Mouse (Mus musculus) neural tube, embryonic 11.5 days (tissue): ENCODE results near the gene Tnfaip6. TPM values are rescaled to one million over a fixed set of nuclear protein-coding genes. Genes with fewer than 3 reads are reported as not detected.
"Not testable (repeated sequence)": the region's sequence is repeated elsewhere in the genome, so short reads cannot be mapped to it uniquely, and the experiment has no call there.

Experiments used
- ATAC-seq: fragments of 200-750 bp; cut with Nextera tagmentation; 2 replicates; pipeline ENCODE4 v1.8.0; 2017; ENCODE audit warnings: moderate number of reproducible peaks, mild to moderate bottlenecking, moderate TSS enrichment, moderate library complexity; ENCODE audit not compliant: insufficient read depth, low FRiP score, low TSS enrichment
- DNase-seq: peaks from one replicate; pipeline ENCODE4 v3.0.0-alpha.2; 2015; ENCODE audit warnings: low spot score
- H3K27ac ChIP-seq: fragments of 300-500 bp; sonication (generic); 2 replicates; pipeline ENCODE4 v1.5.1; 2014; ENCODE audit warnings: low read depth, mild to moderate bottlenecking, low read length
- H3K27me3 ChIP-seq: fragments of 300-500 bp; sonication (generic); 2 replicates; pipeline ENCODE4 v1.6.1; 2014; ENCODE audit warnings: mild to moderate bottlenecking, low read length, mixed read lengths; ENCODE audit not compliant: control insufficient read depth, insufficient read depth
- H3K36me3 ChIP-seq: fragments of 300-500 bp; sonication (generic); 2 replicates; pipeline ENCODE4 v1.6.1; 2014; ENCODE audit warnings: mild to moderate bottlenecking, low read length, moderate library complexity, mixed read lengths; ENCODE audit not compliant: control insufficient read depth, insufficient read depth
- H3K4me1 ChIP-seq: fragments of 300-500 bp; sonication (generic); 2 replicates; pipeline ENCODE4 v1.6.1; 2014; ENCODE audit warnings: low read length, mixed read lengths; ENCODE audit not compliant: control insufficient read depth, insufficient read depth
- H3K4me2 ChIP-seq: fragments of 300-500 bp; sonication (generic); 2 replicates; pipeline ENCODE4 v1.6.1; 2014; ENCODE audit warnings: low read depth, mild to moderate bottlenecking, moderate library complexity
- H3K4me3 ChIP-seq: fragments of 300-500 bp; sonication (generic); 2 replicates; pipeline ENCODE4 v1.5.1; 2014; ENCODE audit warnings: low read depth, low read length
- H3K9ac ChIP-seq: fragments of 300-500 bp; sonication (generic); 2 replicates; pipeline ENCODE4 v1.6.1; 2014; ENCODE audit warnings: mild to moderate bottlenecking, low read length
- H3K9me3 ChIP-seq: fragments of 300-500 bp; sonication (generic); 2 replicates; pipeline ENCODE4 v1.6.1; 2016; ENCODE audit warnings: low read length; ENCODE audit not compliant: control insufficient read depth
- WGBS: fragments of 180-500 bp; shearing (Covaris S2); extraction: QIAGEN DNeasy Blood & Tissue Kit; methylation state at CpG from one replicate; pipeline ENCODE4 v1.1.7; 2014; 5-methylcytosine and 5-hydroxymethylcytosine counted together
- polyA plus RNA-seq: library from polyadenylated mRNA; unstranded; fragments of >200 nt; fragmentation: Nextera tagmentation; extraction: Ambion mirVana; gene quantifications from 2 replicates; pipeline ENCODE4 v1.2.1, GENCODE M21; 2014

The Tnfaip6 gene
- 18.1 and 23.4 TPM in 2 replicates for polyA plus RNA-seq

GRCm38 (mm10) chr2:52037882-52038281, at the start of gene Tnfaip6:
Gene Tnfaip6, plus strand, starts transcription at chr2:52038009.
- Histone ChIP-seq H3K36me3 (no peaks in the 10 kb centered on the region), H3K4me1 (peaks cover 6% of the 10 kb centered on the region; the same call in 1 of the 2 replicates), H3K4me3 (peak within 1 kb of the TSS; percentile 40), H3K27me3 (no peaks in the 10 kb centered on the region), H3K27ac (no peak within 1 kb of the TSS), H3K9me3 (no peaks in the 10 kb centered on the region), H3K9ac (peak within 1 kb of the TSS; percentile 54), H3K4me2 (peak within 1 kb of the TSS; percentile 56)
- ATAC-seq (peak; percentile 42; the same call in 1 of the 2 replicates), DNase-seq (peak; percentile 68)
- 1% methylated on average over 17 of the region's 17 CpGs for WGBS

DNA sequence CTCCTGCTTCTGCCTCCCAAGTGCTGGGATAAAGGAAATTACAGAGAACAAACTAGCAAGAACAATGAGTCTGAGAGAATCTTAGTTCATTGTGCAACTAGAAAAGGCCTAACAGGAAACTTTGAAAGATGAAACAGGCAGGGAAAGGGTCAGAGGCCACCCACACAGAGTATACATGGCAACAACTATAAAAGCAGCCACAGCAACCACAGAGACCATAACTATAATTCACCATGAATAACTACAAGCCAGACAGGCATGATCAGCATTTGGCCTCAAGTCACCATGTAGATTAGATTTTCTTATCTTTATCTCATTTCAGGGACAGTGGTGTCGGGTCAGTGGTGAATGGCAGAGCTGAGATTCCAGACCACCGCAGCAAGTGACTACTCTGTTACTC, 48.2 kb upstream of the Tnfaip6 start:
- Histone ChIP-seq H3K27ac (no peak overlapping the region), H3K4me2 (no peak overlapping the region), H3K4me1 (no peaks in the 10 kb centered on the region), H3K4me3 (no peak overlapping the region), H3K27me3 (no peaks in the 10 kb centered on the region), H3K9ac (no peak overlapping the region), H3K9me3 (no peaks in the 10 kb centered on the region), H3K36me3 (no peaks in the 10 kb centered on the region)
- 72% methylated on average over 2 of the region's 2 CpGs for WGBS
- no peak for ATAC-seq
- DNase-seq, result no peak

GRCm38 (mm10) chr2:51991447-51991846, 46.4 kb upstream of the Tnfaip6 start:
- Histone ChIP-seq H3K4me1 (no peaks in the 10 kb centered on the region), H3K36me3 (no peaks in the 10 kb centered on the region), H3K4me3 (no peak overlapping the region), H3K9me3 (no peaks in the 10 kb centered on the region), H3K27ac (no peak overlapping the region), H3K27me3 (no peaks in the 10 kb centered on the region), H3K4me2 (no peak overlapping the region), H3K9ac (no peak overlapping the region)
- ATAC-seq, result no peak
- no peak for DNase-seq
- WGBS, result 95% methylated on average over 6 of the region's 6 CpGs

GRCm38 (mm10) chr2:51999996-52000395, 37.8 kb upstream of the Tnfaip6 start:
- Histone ChIP-seq H3K4me2 (no peak overlapping the region), H3K9ac (no peak overlapping the region), H3K4me3 (no peak overlapping the region), H3K27me3 (no peaks in the 10 kb centered on the region), H3K27ac (no peak overlapping the region), H3K4me1 (no peaks in the 10 kb centered on the region), H3K36me3 (no peaks in the 10 kb centered on the region), H3K9me3 (no peaks in the 10 kb centered on the region)
- ATAC-seq (no peak), DNase-seq (no peak)
- 60% methylated on average over 7 of the region's 7 CpGs for WGBS

DNA sequence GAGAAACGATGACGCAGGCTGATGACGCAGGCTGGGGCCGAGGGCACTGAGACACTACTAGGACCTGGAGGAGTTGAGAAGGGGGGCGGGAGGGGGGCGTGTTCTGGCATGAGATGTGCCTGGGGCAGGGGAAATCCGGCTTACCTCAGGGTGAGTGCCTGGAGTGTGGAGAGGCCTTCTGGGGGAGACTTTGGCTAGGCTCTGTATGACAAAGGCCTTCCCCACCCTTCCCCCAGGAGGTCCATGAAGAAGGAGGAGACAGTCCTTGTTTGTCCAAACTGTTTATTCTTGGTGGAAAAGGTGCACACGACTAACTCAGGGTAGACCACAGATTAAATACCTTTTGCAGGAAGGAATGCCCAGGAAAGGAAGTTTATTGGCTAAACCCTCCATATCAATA, 36.3 kb upstream of the Tnfaip6 start:
- Histone ChIP-seq H3K9me3 (no peaks in the 10 kb centered on the region), H3K27ac (no peak overlapping the region), H3K36me3 (no peaks in the 10 kb centered on the region), H3K4me2 (no peak overlapping the region), H3K9ac (no peak overlapping the region), H3K4me3 (no peak overlapping the region), H3K4me1 (no peaks in the 10 kb centered on the region), H3K27me3 (no peaks in the 10 kb centered on the region)
- no peak for DNase-seq
- WGBS, result 84% methylated on average over 8 of the region's 8 CpGs
- no peak for ATAC-seq

DNA sequence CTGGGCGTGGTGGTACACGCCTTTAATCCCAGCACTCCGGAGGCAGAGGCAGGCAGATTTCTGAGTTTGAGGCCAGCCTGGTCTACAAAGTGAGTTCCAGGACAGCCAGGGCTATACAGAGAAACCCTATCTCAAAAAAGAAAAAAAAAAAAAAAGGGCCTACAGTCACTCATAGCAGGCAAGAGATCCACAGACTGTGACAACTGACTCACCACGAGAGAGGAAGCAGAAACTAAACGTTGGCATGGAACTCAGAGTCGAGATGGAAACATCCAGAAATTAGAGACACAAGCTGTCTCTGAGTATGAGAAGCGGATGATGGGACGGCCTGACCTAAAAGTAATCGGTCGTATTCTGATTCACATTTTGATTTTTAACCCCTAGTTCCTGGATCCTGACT, 35.5 kb upstream of the Tnfaip6 start:
- not testable (repeated sequence) for H3K4me3 ChIP-seq
- 92% methylated on average over 10 of the region's 10 CpGs for WGBS

GRCm38 (mm10) chr2:52006380-52006779, 31.4 kb upstream of the Tnfaip6 start:
- H3K36me3 ChIP-seq, result no peaks in the 10 kb centered on the region
- no peak overlapping the region for H3K9ac ChIP-seq
- no peaks in the 10 kb centered on the region for H3K9me3 ChIP-seq
- H3K4me3 ChIP-seq, result no peak overlapping the region
- no peak overlapping the region for H3K4me2 ChIP-seq
- H3K4me1 ChIP-seq, result no peaks in the 10 kb centered on the region
- WGBS, result 66% methylated on average over 3 of the region's 3 CpGs
- no peak for DNase-seq
- H3K27me3 ChIP-seq, result no peaks in the 10 kb centered on the region
- ATAC-seq, result no peak
- no peak overlapping the region for H3K27ac ChIP-seq

More for the DNA sequence above, 35.5 kb upstream of the Tnfaip6 start:
- H3K27ac ChIP-seq, H3K27me3 ChIP-seq, ATAC-seq, H3K4me2 ChIP-seq, H3K9me3 ChIP-seq, H3K36me3 ChIP-seq, DNase-seq, H3K9ac ChIP-seq, H3K4me1 ChIP-seq: not testable (repeated sequence)

GRCm38 (mm10) chr2:52011820-52012219, 26.0 kb upstream of the Tnfaip6 start:
- 90% methylated on average over 3 of the region's 3 CpGs for WGBS
- not testable (repeated sequence) for H3K36me3 ChIP-seq, H3K4me2 ChIP-seq, DNase-seq, H3K4me1 ChIP-seq, H3K27me3 ChIP-seq, ATAC-seq, H3K27ac ChIP-seq, H3K4me3 ChIP-seq, H3K9ac ChIP-seq, H3K9me3 ChIP-seq

GRCm38 (mm10) chr2:52013306-52013820, 24.4 kb upstream of the Tnfaip6 start:
- no peak for ATAC-seq
- Histone ChIP-seq H3K27ac (no peak overlapping the region), H3K27me3 (no peaks in the 10 kb centered on the region), H3K36me3 (no peaks in the 10 kb centered on the region), H3K4me1 (no peaks in the 10 kb centered on the region), H3K4me3 (no peak overlapping the region), H3K9me3 (no peaks in the 10 kb centered on the region), H3K4me2 (no peak overlapping the region), H3K9ac (no peak overlapping the region)
- WGBS, result 73% methylated on average over 9 of the region's 9 CpGs
- no peak for DNase-seq
